ENCODE assay signal across 7 mouse cellular contexts in genomic region chr12:13315081-13315480, GRCm38 (mm10).
"Had no signal": no experiment of that assay in that cellular context is flagged by ENCODE, and none has a peak within 500 bp of the region (broad histone marks: within the 10 kb centered on the region; RNA-seq: fewer than 3 reads in every experiment).

No protein-coding gene starts in this region.

- DNase-seq: lung, adult 2 months; lung, postnatal 14 days; lung, postnatal 36 days; right cerebral cortex, postnatal 14 days; thymus, adult 2 months; thymus, postnatal 25 days; thymus, postnatal 4 days had no signal
